Mouse (Mus musculus): ENCODE data around the gene Tbx1. TPM values are rescaled to one million over a fixed set of nuclear protein-coding genes. Genes with fewer than 3 reads are reported as not detected.
A peak's percentile ranks its signal among the peaks of the same experiment; 100 is the strongest.

Tbx1 gene
- 0.05 TPM in 1 of 2 replicates, not detected in the other for polyA plus RNA-seq (2015; fragmentation: Nextera tagmentation; extraction: Ambion mirVana)

GRCm38 (mm10) chr16:18589804-18590790 is at the start of gene Tbx1:
Gene Tbx1, minus strand, starts transcription at chr16:18590671.
- no peak within 1 kb of the TSS for H3K27ac ChIP-seq
- H3K4me1 ChIP-seq (replicated peaks), result peaks cover 32% of the 10 kb centered on the region
- ATAC-seq (ENCODE audit: low read depth) (no peak), DNase-seq (no peak)
- peaks cover 98% of the 10 kb centered on the region for H3K27me3 ChIP-seq
- H3K9ac ChIP-seq, result no peak within 1 kb of the TSS
- H3K4me3 ChIP-seq (replicated peaks), result peak within 1 kb of the TSS; percentile 38
- H3K4me2 ChIP-seq, result peak within 1 kb of the TSS; percentile 62
- 1% methylated on average over 47 of the region's 48 CpGs for WGBS (ENCODE audit: insufficient replicate concordance)
- no peaks in the 10 kb centered on the region for H3K36me3 ChIP-seq
- no peaks in the 10 kb centered on the region for H3K9me3 ChIP-seq (replicated peaks)

DNA sequence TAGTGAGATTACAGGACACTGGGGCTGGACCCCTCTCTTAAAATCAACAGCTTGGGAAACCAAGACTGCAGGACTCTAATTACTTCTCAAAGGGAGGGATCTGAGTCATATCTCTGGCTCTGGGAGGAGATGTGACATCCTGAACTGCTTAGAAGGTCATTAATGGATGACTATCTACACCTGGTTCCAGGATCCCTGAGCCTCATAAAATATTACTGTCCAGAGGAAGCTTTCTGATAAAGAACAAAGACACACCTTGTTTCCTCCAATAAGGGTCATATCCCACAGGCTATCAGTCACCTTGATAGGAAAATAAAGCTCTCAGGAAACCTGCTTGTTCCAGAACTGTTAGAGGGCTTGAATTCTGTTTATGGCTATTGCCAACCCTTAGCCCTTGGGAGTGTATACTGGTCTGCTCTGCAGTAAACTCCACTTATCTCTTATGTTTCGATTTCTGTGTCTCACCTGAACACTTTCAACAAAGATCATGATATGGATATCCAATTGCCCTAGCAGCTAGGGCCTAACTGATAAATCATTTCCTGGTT is 49.0 kb upstream of the Tbx1 start:
- H3K4me1 ChIP-seq (replicated peaks), result no peaks in the 10 kb centered on the region
- no peak overlapping the region for H3K4me2 ChIP-seq
- H3K9me3 ChIP-seq (replicated peaks), result no peaks in the 10 kb centered on the region
- H3K4me3 ChIP-seq (replicated peaks), result no peak overlapping the region
- no peak overlapping the region for H3K27ac ChIP-seq
- no peak for ATAC-seq (ENCODE audit: low read depth)
- 49% methylated on average over 1 of the region's 1 CpGs for WGBS (ENCODE audit: insufficient replicate concordance)
- H3K36me3 ChIP-seq, result no peaks in the 10 kb centered on the region
- no peak for DNase-seq
- peaks cover 15% of the 10 kb centered on the region; the same call in 1 of the 2 replicates for H3K27me3 ChIP-seq
- H3K9ac ChIP-seq, result no peak overlapping the region

GRCm38 (mm10) chr16:18638396-18638795 is 47.9 kb upstream of the Tbx1 start:
- Histone ChIP-seq H3K4me2 (no peak overlapping the region), H3K4me1 (replicated peaks) (no peaks in the 10 kb centered on the region), H3K4me3 (replicated peaks) (no peak overlapping the region), H3K9ac (no peak overlapping the region), H3K36me3 (no peaks in the 10 kb centered on the region), H3K27ac (no peak overlapping the region), H3K27me3 (peaks cover 21% of the 10 kb centered on the region; the same call in 1 of the 2 replicates), H3K9me3 (replicated peaks) (no peaks in the 10 kb centered on the region)
- 43% methylated on average over 2 of the region's 2 CpGs for WGBS (ENCODE audit: insufficient replicate concordance)
- DNase-seq (no peak), ATAC-seq (ENCODE audit: low read depth) (no peak)

- 42% methylated on average over 3 of the region's 3 CpGs for WGBS (ENCODE audit: insufficient replicate concordance)
- H3K27me3 ChIP-seq, result peaks cover 34% of the 10 kb centered on the region
- no peaks in the 10 kb centered on the region for H3K4me1 ChIP-seq (replicated peaks)
- H3K27ac ChIP-seq, result no peak overlapping the region
- no peak overlapping the region for H3K4me2 ChIP-seq
- H3K4me3 ChIP-seq (replicated peaks), result no peak overlapping the region
- H3K36me3 ChIP-seq, result no peaks in the 10 kb centered on the region
- DNase-seq, result no peak
- no peak for ATAC-seq (ENCODE audit: low read depth)
- no peak overlapping the region for H3K9ac ChIP-seq
- H3K9me3 ChIP-seq (replicated peaks), result no peaks in the 10 kb centered on the region
These were observed 46.3 kb upstream of the Tbx1 start for GRCm38 (mm10) chr16:18636804-18637203.

DNA sequence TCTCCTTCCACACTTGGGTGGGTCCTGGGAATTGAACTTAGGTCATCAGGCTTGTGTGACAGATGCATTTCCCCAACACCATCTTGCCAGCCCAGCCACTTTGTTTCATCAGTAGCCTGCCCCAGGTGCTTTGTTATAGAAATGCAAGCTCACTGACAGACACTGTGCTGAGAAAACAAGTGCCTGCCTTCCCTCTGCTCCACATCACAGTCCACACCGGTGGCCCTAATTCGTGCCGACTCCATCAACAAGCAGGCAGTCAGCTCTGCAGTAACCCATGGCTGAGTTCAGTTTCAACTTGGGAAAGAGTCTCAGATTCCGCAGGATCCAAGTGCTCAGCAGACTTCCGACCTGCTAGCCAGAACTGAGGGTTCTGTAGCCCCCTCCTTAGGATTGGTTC is 45.9 kb upstream of the Tbx1 start:
- WGBS (ENCODE audit: insufficient replicate concordance), result 68% methylated on average over 5 of the region's 5 CpGs

DNA sequence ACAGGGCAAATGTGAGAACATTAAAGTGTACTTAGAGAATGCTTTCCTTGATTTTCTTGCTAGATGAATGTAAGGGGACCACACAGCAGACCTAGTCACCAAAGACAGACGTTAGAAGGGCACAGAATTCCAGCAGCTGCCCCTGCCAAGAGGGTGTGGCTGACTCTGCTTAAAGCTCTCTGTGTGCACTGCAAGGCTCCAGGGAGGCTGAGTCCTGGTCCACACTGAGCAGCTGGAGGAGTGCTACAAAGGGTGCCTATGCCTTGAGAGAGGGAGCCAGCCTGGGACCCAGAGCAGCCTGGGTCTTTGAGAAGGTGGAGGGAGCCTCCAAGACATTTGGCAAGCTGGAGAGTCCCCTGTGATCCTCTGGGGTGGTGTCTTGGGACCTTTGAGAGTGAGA is 42.9 kb upstream of the Tbx1 start:
- Histone ChIP-seq H3K27ac (no peak overlapping the region), H3K27me3 (peaks cover 61% of the 10 kb centered on the region), H3K36me3 (no peaks in the 10 kb centered on the region), H3K4me2 (no peak overlapping the region), H3K9me3 (replicated peaks) (no peaks in the 10 kb centered on the region), H3K9ac (no peak overlapping the region), H3K4me1 (replicated peaks) (peaks cover 17% of the 10 kb centered on the region), H3K4me3 (replicated peaks) (no peak overlapping the region)
- DNase-seq, result no peak
- no peak for ATAC-seq (ENCODE audit: low read depth)
- WGBS (ENCODE audit: insufficient replicate concordance), result 45% methylated on average over 1 of the region's 1 CpGs

More for the DNA sequence above, 45.9 kb upstream of the Tbx1 start:
- H3K9me3 ChIP-seq (replicated peaks), result no peaks in the 10 kb centered on the region
- H3K4me1 ChIP-seq (replicated peaks), result no peaks in the 10 kb centered on the region
- DNase-seq (no peak), ATAC-seq (ENCODE audit: low read depth) (no peak)
- no peak overlapping the region for H3K4me2 ChIP-seq
- H3K27ac ChIP-seq, result no peak overlapping the region
- H3K36me3 ChIP-seq, result no peaks in the 10 kb centered on the region
- no peak overlapping the region for H3K4me3 ChIP-seq (replicated peaks)
- peaks cover 38% of the 10 kb centered on the region for H3K27me3 ChIP-seq
- no peak overlapping the region for H3K9ac ChIP-seq

GRCm38 (mm10) chr16:18632816-18633215 is 42.3 kb upstream of the Tbx1 start:
- H3K4me3 ChIP-seq (replicated peaks), result no peak overlapping the region
- 37% methylated on average over 2 of the region's 2 CpGs for WGBS (ENCODE audit: insufficient replicate concordance)
- no peaks in the 10 kb centered on the region for H3K9me3 ChIP-seq (replicated peaks)
- H3K4me1 ChIP-seq (replicated peaks), result peaks cover 17% of the 10 kb centered on the region
- H3K27ac ChIP-seq, result no peak overlapping the region
- H3K36me3 ChIP-seq, result no peaks in the 10 kb centered on the region
- peaks cover 65% of the 10 kb centered on the region for H3K27me3 ChIP-seq
- no peak overlapping the region for H3K4me2 ChIP-seq
- DNase-seq (no peak), ATAC-seq (ENCODE audit: low read depth) (no peak)
- H3K9ac ChIP-seq, result no peak overlapping the region

DNA sequence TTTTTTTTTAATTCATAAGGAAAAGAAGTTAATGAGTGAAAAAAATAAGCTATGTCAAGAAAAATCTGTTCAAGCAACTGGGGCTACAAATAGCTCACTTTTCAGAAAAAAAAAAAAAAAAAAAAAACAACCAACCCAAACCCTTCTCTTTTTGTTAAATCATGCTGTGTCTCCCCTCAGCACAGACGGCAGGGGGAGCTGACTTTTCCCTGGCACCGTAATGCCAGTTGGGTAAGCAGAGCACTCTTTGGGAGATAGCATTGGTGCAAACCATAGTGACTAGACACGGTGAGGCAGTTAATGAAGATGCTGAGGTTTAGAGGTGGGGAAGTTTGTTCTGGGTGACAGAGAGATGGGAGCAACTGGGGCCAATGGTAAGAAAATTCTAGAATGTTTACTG is 41.6 kb upstream of the Tbx1 start:
- no peak overlapping the region for H3K4me3 ChIP-seq (replicated peaks)
- no peaks in the 10 kb centered on the region for H3K9me3 ChIP-seq (replicated peaks)
- no peak overlapping the region for H3K9ac ChIP-seq
- H3K27me3 ChIP-seq, result peaks cover 67% of the 10 kb centered on the region
- ATAC-seq (ENCODE audit: low read depth) (no peak), DNase-seq (no peak)
- no peak overlapping the region for H3K27ac ChIP-seq
- no peak overlapping the region for H3K4me2 ChIP-seq
- peaks cover 17% of the 10 kb centered on the region for H3K4me1 ChIP-seq (replicated peaks)
- H3K36me3 ChIP-seq, result no peaks in the 10 kb centered on the region
- WGBS (ENCODE audit: insufficient replicate concordance), result 48% methylated on average over 3 of the region's 3 CpGs

DNA sequence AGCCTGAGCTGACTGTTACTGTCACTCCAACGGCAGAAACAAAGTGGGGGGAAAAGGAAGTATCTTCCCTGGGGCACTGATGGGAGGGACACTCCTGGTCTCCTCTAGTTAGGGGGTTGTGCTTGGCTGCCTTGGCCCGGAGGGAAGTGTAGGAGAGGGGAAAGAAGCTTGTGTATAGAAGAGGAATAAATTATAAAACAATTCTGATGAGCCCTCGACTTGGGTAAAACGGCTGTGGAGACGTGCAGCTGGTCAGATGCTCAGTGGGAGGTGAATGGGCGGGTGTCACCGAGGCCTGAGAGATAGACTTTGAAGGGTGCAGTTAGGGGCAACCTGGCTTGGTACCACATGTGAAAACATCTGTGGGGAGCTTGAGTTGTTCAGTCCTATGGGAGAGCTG is 40.7 kb upstream of the Tbx1 start:
- Histone ChIP-seq H3K9me3 (replicated peaks) (no peaks in the 10 kb centered on the region), H3K27me3 (peaks cover 76% of the 10 kb centered on the region), H3K9ac (no peak overlapping the region), H3K4me3 (replicated peaks) (no peak overlapping the region), H3K4me1 (replicated peaks) (peaks cover 24% of the 10 kb centered on the region), H3K36me3 (no peaks in the 10 kb centered on the region), H3K4me2 (no peak overlapping the region), H3K27ac (no peak overlapping the region)
- ATAC-seq (ENCODE audit: low read depth) (no peak), DNase-seq (no peak)
- WGBS (ENCODE audit: insufficient replicate concordance), result 47% methylated on average over 7 of the region's 7 CpGs

- Histone ChIP-seq H3K9me3 (replicated peaks) (no peaks in the 10 kb centered on the region), H3K9ac (no peak overlapping the region), H3K27me3 (peaks cover 85% of the 10 kb centered on the region), H3K36me3 (no peaks in the 10 kb centered on the region), H3K4me2 (peak overlapping the region; percentile 78), H3K27ac (no peak overlapping the region), H3K4me3 (replicated peaks) (peak overlapping the region; percentile 62), H3K4me1 (replicated peaks) (peaks cover 32% of the 10 kb centered on the region)
- WGBS (ENCODE audit: insufficient replicate concordance), result 49% methylated on average over 5 of the region's 5 CpGs
- ATAC-seq (ENCODE audit: low read depth) (no peak), DNase-seq (no peak)
These were observed 39.8 kb upstream of the Tbx1 start for GRCm38 (mm10) chr16:18630291-18630690.

GRCm38 (mm10) chr16:18629390-18630231 is 39.1 kb upstream of the Tbx1 start, which contains the start of gene Sept5:
Gene Sept5, minus strand, starts transcription at chr16:18629954.
- H3K4me3 ChIP-seq (replicated peaks), result peak within 1 kb of the TSS; percentile 62
- H3K9ac ChIP-seq, result peak within 1 kb of the TSS; percentile 59
- peak within 1 kb of the TSS; percentile 78 for H3K4me2 ChIP-seq
- H3K4me1 ChIP-seq (replicated peaks), result peaks cover 32% of the 10 kb centered on the region
- peaks cover 91% of the 10 kb centered on the region for H3K27me3 ChIP-seq
- ATAC-seq (ENCODE audit: low read depth) (peak; percentile 38; the same call in 1 of the 2 replicates), DNase-seq (no peak)
- WGBS (ENCODE audit: insufficient replicate concordance), result under 1% methylated on average over 82 of the region's 93 CpGs
- H3K36me3 ChIP-seq, result no peaks in the 10 kb centered on the region
- H3K27ac ChIP-seq, result no peak within 1 kb of the TSS
- H3K9me3 ChIP-seq (replicated peaks), result no peaks in the 10 kb centered on the region
